19 mouse cellular contexts compared by ENCODE assay signal in the genomic region with DNA sequence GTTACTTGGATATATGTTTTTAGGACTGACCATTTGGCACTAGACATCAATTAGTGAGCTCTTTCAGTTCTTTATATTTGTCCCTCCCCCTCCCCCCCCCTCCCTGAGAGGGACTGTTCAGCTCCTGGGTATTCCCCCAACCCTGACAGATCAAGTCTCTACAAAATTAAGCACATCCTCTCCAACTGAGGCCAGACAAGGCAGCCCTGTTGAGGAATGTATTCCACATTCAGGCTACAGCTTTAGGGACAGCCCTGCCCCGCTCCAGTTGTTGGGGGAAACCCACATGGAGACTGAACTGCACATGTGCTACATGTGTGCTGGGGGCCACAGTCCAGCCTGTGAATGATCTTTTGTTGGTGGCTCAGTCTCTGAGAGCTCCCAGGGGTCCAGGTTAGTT. TPM values are rescaled to one million over a fixed set of nuclear protein-coding genes. Genes with fewer than 3 reads are reported as not detected.
DNase-seq lines count a peak whose midpoint lies in the region; ATAC-seq and TF ChIP-seq lines count a peak whose summit lies in the region.
"Had no signal": no experiment of that assay in that cellular context is flagged by ENCODE, and none has a peak within 500 bp of the region (broad histone marks: within the 10 kb centered on the region; RNA-seq: fewer than 3 reads in every experiment).

No protein-coding gene starts in this region.

- intact Hi-C loops in gastrocnemius, postnatal 14 days (cut with DNase I; ENCODE audit: low total_unique reads), result loop anchor here (10.0 kb wide), 1 partner anchor 48 kb away; no protein-coding TSS in a partner anchor

- in situ Hi-C loops in CH12.LX (cut with MboI; ENCODE audit: low pct_ligation_motif_present, low pct_unique_long_range_greater_than_20kb, low sequenced_read_pairs), result no loop called here

- peaks cover 13% of the 10 kb centered on the region; the same call in 1 of the 2 replicates for H3K36me3 ChIP-seq in thymus, adult 2 months (ENCODE audit: control insufficient read depth, insufficient read depth, low read length)
- peaks cover 8 to 54% of the 10 kb centered on the region in 2 experiments for H3K36me3 ChIP-seq in CH12.LX (replicated peaks in 1 of 2; ENCODE audit: control insufficient read depth in 1 of 2, insufficient read depth in 1 of 2, low read length in 1 of 2)
- H3K36me3 ChIP-seq: hindbrain, embryonic 15.5 days had no signal

- no peaks in the 10 kb centered on the region for H3K27me3 ChIP-seq in thymus, adult 2 months (ENCODE audit: control insufficient read depth, insufficient read depth, low read length)
- no peaks in the 10 kb centered on the region for H3K27me3 ChIP-seq in CH12.LX (replicated peaks)
- H3K27me3 ChIP-seq: embryonic facial prominence, embryonic 13.5 days; heart, embryonic 13.5 days; hindbrain, embryonic 15.5 days had no signal

- no peaks in the 10 kb centered on the region for H3K9me3 ChIP-seq in CH12.LX (replicated peaks; ENCODE audit: low read length)
- H3K9me3 ChIP-seq: embryonic facial prominence, embryonic 13.5 days; heart, embryonic 13.5 days; hindbrain, embryonic 15.5 days had no signal

- no peak overlapping the region for H3K4me3 ChIP-seq in thymus, adult 2 months (ENCODE audit: control insufficient read depth, insufficient read depth, low read length)
- no peak overlapping the region for H3K4me3 ChIP-seq in CH12.LX (replicated peaks in 1 of 3; ENCODE audit: low read depth in 2 of 3, low read length in 2 of 3, poor library complexity in 1 of 3)
- H3K4me3 ChIP-seq: embryonic facial prominence, embryonic 13.5 days; gastrocnemius, adult 2 months; heart, embryonic 13.5 days; hindbrain, embryonic 15.5 days had no signal

- peaks cover 93% of the 10 kb centered on the region for H3K79me2 ChIP-seq in CH12.LX (replicated peaks; ENCODE audit: control insufficient read depth, extremely low read depth, insufficient read depth, poor library complexity, severe bottlenecking)

- peak; percentile 63 for TF ChIP-seq EP300 in CH12.LX (IDR thresholded peaks at IDR 0.05; ENCODE audit: low read length)

- peak overlapping the region; percentile 21; the same call in 1 of the 2 replicates for H3K9ac ChIP-seq in CH12.LX (ENCODE audit: insufficient read depth, low read depth)
- H3K9ac ChIP-seq: embryonic facial prominence, embryonic 13.5 days; heart, embryonic 13.5 days; hindbrain, embryonic 15.5 days had no signal

- WGBS in thymus, adult 2 months, result 88% methylated on average over 1 of the region's 1 CpGs

- peaks cover 6% of the 10 kb centered on the region for H3K4me1 ChIP-seq in thymus, adult 2 months (replicated peaks; ENCODE audit: control insufficient read depth, insufficient read depth, low read length)
- H3K4me1 ChIP-seq in CH12.LX (ENCODE audit: control insufficient read depth in 1 of 2, insufficient read depth in 2 of 2), result peaks cover 13 to 77% of the 10 kb centered on the region in 2 experiments; a peak in 3 of 4 replicates
- H3K4me1 ChIP-seq: embryonic facial prominence, embryonic 13.5 days; hindbrain, embryonic 15.5 days had no signal

- H3K27ac ChIP-seq in thymus, adult 2 months (ENCODE audit: control insufficient read depth, insufficient read depth, low read length), result 0 out of 2 replicates have a peak overlapping the region, but pooled peaks have one; percentile 30
- H3K27ac ChIP-seq in CH12.LX (ENCODE audit: insufficient read depth, low read depth), result peak overlapping the region; percentile 59
- H3K27ac ChIP-seq: embryonic facial prominence, embryonic 13.5 days; gastrocnemius, adult 2 months; heart, embryonic 13.5 days; hindbrain, embryonic 15.5 days had no signal

- no peak for TF ChIP-seq RAD21 in CH12.LX (IDR thresholded peaks at IDR 0.05; ENCODE audit: low read depth, low read length)

- no peak for TF ChIP-seq CTCF in thymus, adult 2 months (IDR thresholded peaks at IDR 0.05; ENCODE audit: borderline replicate concordance, control insufficient read depth, extremely low read depth, insufficient read depth, low read length, poor library complexity)
- no peak for TF ChIP-seq CTCF in CH12.LX (conservative IDR thresholded peaks at IDR 0.05 in 1 of 2, IDR thresholded peaks at IDR 0.05 in 1 of 2; ENCODE audit: low read depth in 2 of 2, low read length in 2 of 2)

- no peak for TF ChIP-seq POLR2A in thymus, adult 2 months (IDR thresholded peaks at IDR 0.05; ENCODE audit: control insufficient read depth, extremely low read depth, insufficient read depth, low read length, poor library complexity)
- no peak for TF ChIP-seq POLR2A in CH12.LX (IDR thresholded peaks at IDR 0.05; ENCODE audit: low read depth, low read length)

- H3K4me2 ChIP-seq in CH12.LX (ENCODE audit: insufficient read depth, low read depth, poor library complexity, severe bottlenecking), result peak overlapping the region; percentile 0; the same call in 1 of the 2 replicates
- H3K4me2 ChIP-seq: embryonic facial prominence, embryonic 13.5 days; heart, embryonic 13.5 days; hindbrain, embryonic 15.5 days had no signal

- peak; percentile 60 for ATAC-seq in inflammation-experienced regulatory T-cells, adult 6 months
- ATAC-seq: forebrain, embryonic 14.5 days had no signal

- dilution Hi-C loops in CH12.LX (cut with MboI; ENCODE audit: extremely low pct_ligation_motif_present, extremely low pct_unique_long_range_greater_than_20kb, low sequenced_read_pairs), result no loop called here

- no peak for DNase-seq in thymus, adult 2 months
- DNase-seq in thymus, postnatal 4 days, result no peak
- peak; percentile 88 for DNase-seq in CH12.LX (ENCODE audit: extremely low read depth)
- no peak for DNase-seq in gastrocnemius, postnatal 14 days
- DNase-seq in left cerebral cortex, adult 11 months (ENCODE audit: low spot score), result no peak
- DNase-seq: adrenal gland, adult 8-10 months; adrenal gland, postnatal 36 days; B cell, adult 2 months; cerebellum, adult 8-10 months; cerebellum, postnatal 25 days; gastrocnemius, adult 2 months; gastrocnemius, postnatal 36 days; heart, adult 11 months; heart, postnatal 36 days had no signal

TF ChIP-seq in CH12.LX, 34 proteins besides CTCF, POLR2A, EP300 and RAD21:
- TF ChIP-seq MXI1 (IDR thresholded peaks at IDR 0.05; ENCODE audit: low read depth, low read length) (peak; percentile 77; the same call in 1 of the 2 replicates), MAFK (IDR thresholded peaks at IDR 0.05; ENCODE audit: insufficient replicate concordance, low read length) (no peak), SIN3A (IDR thresholded peaks at IDR 0.05; ENCODE audit: low read length) (peak; percentile 66), USF1 (IDR thresholded peaks at IDR 0.05; ENCODE audit: low read depth, low read length) (no peak), NRF1 (IDR thresholded peaks at IDR 0.05; ENCODE audit: low read depth, low read length) (peak; percentile 45; the same call in 1 of the 2 replicates), UBTF (IDR thresholded peaks at IDR 0.05; ENCODE audit: low read depth, low read length) (no peak), CHD2 (IDR thresholded peaks at IDR 0.05; ENCODE audit: low read length) (peak; percentile 64; the same call in 1 of the 2 replicates), PAX5 (IDR thresholded peaks at IDR 0.05; ENCODE audit: low read length) (no peak), MYC (IDR thresholded peaks at IDR 0.05; ENCODE audit: low read depth, low read length) (peak; percentile 67; the same call in 1 of the 2 replicates), ETS1 (conservative IDR thresholded peaks at IDR 0.05; ENCODE audit: low read depth, low read length) (peak; percentile 61), KAT2A (IDR thresholded peaks at IDR 0.05; ENCODE audit: insufficient replicate concordance, low read length) (0 out of 2 replicates have a peak, but pooled peaks have one; percentile 8), MEF2A (IDR thresholded peaks at IDR 0.05; ENCODE audit: borderline replicate concordance, low read depth, low read length) (peak; percentile 80), BHLHE40 (IDR thresholded peaks at IDR 0.05; ENCODE audit: low read depth, low read length) (peak; percentile 81), ZKSCAN1 (IDR thresholded peaks at IDR 0.05; ENCODE audit: borderline replicate concordance, low read depth, low read length) (no peak), SMC3 (IDR thresholded peaks at IDR 0.05; ENCODE audit: low read depth, low read length) (no peak), MAZ (IDR thresholded peaks at IDR 0.05; ENCODE audit: low read depth, low read length) (peak; percentile 91), TCF12 (IDR thresholded peaks at IDR 0.05; ENCODE audit: low read depth, low read length) (peak; percentile 67; the same call in 1 of the 2 replicates), IRF4 (IDR thresholded peaks at IDR 0.05; ENCODE audit: low read depth, low read length) (peak; percentile 84), MAX (IDR thresholded peaks at IDR 0.05; ENCODE audit: low read length) (peak; percentile 63; the same call in 1 of the 2 replicates)

RNA-seq across cellular contexts. Expression of gene Sugt1, which starts 34.6 kb away (rescaled TPM):
- polyA plus RNA-seq in thymus, adult 2 months (2012; rRNA removed), result 6.2 and 10.2 TPM in 2 replicates
- total RNA-seq in CH12.LX (2012; rRNA removed) (91.9 and 103 TPM in 2 replicates), CH12.LX (2014; rRNA removed) (114 and 141 TPM in 2 replicates)
- 118 and 153 TPM in 2 replicates for polyA plus RNA-seq in CH12.LX (2012; ENCODE audit: insufficient read length, low read depth)
- 100 to 1,000 TPM; 131 to 226 (median 153) TPM for polyA plus RNA-seq in inflammation-experienced regulatory T-cells, adult 6 months (2017; shearing (Covaris generic))
- total RNA-seq in gastrocnemius, postnatal 14 days (2021), result 10 to 100 TPM; 67.2 to 69.8 TPM

Comparison
In these comparisons a context has a peak if more than half of its experiments do, and no peak if none do; other contexts are left out.
1. RNA of gene Sugt1, which starts 34.6 kb away (polyA plus RNA-seq): 131 to 226 TPM in inflammation-experienced regulatory T-cells, adult 6 months and 118 to 153 TPM in CH12.LX; 6.2 to 10.2 TPM in thymus, adult 2 months; every median in the first group is over 10 times any median in the second.